Mouse (Mus musculus): Measurements from ENCODE around the gene Myom1.

GRCm38 (mm10) chr17:71069176-71069575 lies 66.7 kb downstream of the Myom1 start:
- no peak for TF ChIP-seq EP300 (IDR thresholded peaks at IDR 0.05; ENCODE audit: low read depth)
- no peak; the same call in 1 of the 2 replicates for TF ChIP-seq CTCF (IDR thresholded peaks at IDR 0.05; ENCODE audit: low read depth)
